Mouse (Mus musculus): ENCODE results near the gene Tardbp. TPM values are rescaled to one million over a fixed set of nuclear protein-coding genes. Genes with fewer than 3 reads are reported as not detected.

The Tardbp gene
- 438 and 625 TPM in 2 replicates for polyA plus RNA-seq (2012; rRNA removed)

DNA sequence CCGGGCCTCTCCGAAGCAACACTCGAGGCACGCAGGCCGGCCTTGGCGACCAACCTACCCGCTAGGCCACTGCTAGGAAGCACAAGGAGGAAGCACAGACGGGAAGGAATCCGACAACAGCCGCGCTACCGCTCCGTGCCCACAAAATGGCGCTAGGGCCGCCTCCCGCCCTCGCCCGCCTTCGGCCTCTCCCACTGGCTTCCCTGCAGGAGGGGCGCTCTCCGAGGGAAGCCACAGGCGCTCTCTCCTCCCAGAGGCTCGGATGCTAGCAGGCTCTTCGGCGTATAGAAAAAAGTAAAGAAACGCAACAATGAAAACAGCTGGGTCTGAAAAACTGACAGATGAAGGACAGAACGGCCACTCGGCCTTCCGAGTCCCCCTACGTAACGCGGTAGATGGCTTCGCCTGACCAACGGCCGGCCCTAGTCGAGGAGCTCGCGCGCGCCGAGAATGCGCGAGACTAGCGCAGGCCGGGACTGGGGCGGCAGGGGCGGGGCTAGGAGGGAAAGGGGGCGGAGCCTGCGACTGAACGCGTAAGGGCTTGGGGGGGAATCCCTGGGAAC lies at the start of gene Tardbp:
TSS of gene Tardbp (minus strand) at position 397 of the 563 bp plus-strand sequence.
- TF ChIP-seq CTCF (IDR thresholded peaks at IDR 0.05; ENCODE audit: borderline replicate concordance, extremely low read depth, insufficient read depth, insufficient read length) (no peak), POLR2A (IDR thresholded peaks at IDR 0.05; ENCODE audit: borderline replicate concordance, extremely low read depth, insufficient read depth, insufficient read length, poor library complexity, severe bottlenecking) (peak; percentile 92)
- peak; percentile 98 for DNase-seq (ENCODE audit: low read depth)

DNA sequence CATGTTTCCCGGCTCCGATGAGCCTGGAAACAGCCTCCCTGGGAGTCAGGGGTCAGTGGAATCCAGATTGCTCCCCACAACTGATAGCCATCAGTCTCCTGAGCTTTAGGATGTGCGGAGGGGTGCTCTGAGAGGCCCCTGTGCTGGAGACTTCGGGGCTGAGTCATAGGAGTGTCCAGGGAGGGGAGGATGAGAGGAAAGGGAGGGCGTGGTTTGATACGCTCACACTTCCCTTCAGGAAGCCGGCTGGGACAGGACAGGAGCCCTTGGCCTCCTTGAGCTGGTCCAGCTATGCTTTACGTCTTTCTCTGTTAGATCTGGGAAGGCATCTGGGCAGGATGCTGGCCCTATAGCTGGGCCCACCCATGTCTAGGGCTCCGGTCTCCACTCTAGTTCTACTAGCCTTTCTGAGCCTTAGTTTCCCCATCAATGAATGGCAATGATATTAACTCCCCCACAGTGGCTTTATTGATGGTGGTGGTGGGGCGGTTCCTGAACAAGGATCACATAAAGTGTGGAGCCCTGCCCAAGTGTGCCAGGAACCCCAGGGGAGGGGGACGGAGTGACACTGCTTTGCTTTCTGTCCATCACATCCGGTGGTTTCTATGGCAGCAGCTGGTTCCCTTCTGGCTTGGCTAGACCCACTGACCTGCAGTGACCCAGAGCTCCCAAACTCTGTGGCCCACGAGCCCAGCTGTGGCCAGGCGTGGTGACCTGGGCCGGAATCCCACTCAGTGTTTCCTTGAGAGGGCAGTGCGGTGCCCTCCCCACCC lies 49.6 kb upstream of the Tardbp start:
- no peak for TF ChIP-seq POLR2A (IDR thresholded peaks at IDR 0.05; ENCODE audit: borderline replicate concordance, extremely low read depth, insufficient read depth, insufficient read length, poor library complexity, severe bottlenecking)
- no peak for TF ChIP-seq CTCF (IDR thresholded peaks at IDR 0.05; ENCODE audit: borderline replicate concordance, extremely low read depth, insufficient read depth, insufficient read length)
- DNase-seq (ENCODE audit: low read depth): no peak

DNA sequence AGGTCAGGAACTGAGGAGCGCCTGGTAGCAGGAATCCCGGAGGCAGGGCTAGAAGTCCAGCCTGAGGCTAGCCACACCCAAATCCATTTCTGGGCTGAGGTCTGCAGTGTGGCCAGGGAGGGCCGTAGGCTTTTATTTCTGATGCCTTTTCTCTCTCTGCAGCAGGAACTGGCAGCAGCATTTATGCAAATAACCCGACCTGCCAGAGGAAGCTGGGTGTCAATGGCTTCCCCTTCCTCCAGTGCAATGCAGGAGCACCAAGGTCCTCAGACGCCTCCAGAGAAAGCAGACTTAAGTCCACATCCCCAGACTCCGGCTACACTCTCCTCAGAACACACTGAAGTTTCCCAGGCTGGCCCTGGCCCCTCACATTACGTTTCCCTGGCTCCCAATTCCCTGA lies 48.2 kb upstream of the Tardbp start:
- no peak for DNase-seq (ENCODE audit: low read depth)
- TF ChIP-seq CTCF (IDR thresholded peaks at IDR 0.05; ENCODE audit: borderline replicate concordance, extremely low read depth, insufficient read depth, insufficient read length): no peak
- no peak for TF ChIP-seq POLR2A (IDR thresholded peaks at IDR 0.05; ENCODE audit: borderline replicate concordance, extremely low read depth, insufficient read depth, insufficient read length, poor library complexity, severe bottlenecking)

DNA sequence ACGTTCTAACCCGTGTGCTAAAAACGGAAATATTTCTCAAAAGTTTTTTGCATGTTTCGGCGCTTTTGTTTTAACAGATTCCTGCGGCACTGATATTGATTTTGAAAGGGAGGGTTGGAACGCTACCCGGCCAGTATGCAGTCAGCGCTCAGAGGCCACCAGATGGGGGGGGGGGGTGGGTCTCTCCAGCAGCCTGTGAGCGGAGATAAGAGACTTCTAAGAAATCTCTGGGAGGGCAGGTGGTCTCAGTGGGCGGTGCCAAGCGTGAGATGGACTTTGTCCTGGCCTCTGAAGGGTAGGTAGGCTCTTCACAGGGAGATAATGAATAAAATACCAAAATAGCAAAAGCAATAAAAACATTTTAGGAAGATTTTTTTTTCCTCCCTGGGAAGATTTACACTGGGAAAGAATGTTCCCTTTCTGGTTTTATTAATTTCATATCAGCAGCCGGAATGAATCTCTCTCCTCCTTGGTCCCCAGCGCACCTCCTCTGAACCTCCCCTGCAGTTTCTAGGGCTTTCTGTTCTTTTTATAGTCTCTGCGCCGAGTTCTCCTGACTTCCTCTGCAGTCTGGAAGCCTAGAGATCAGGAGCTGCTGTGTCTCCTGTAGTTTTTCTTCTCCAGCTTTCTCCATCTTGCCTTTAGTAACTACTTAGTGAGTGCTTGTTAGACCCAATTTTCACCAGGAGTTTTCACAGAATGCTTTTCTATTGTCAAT lies 44.6 kb upstream of the Tardbp start:
- no peak for DNase-seq (ENCODE audit: low read depth)
- TF ChIP-seq CTCF (IDR thresholded peaks at IDR 0.05; ENCODE audit: borderline replicate concordance, extremely low read depth, insufficient read depth, insufficient read length): no peak
- TF ChIP-seq POLR2A (IDR thresholded peaks at IDR 0.05; ENCODE audit: borderline replicate concordance, extremely low read depth, insufficient read depth, insufficient read length, poor library complexity, severe bottlenecking): no peak

DNA sequence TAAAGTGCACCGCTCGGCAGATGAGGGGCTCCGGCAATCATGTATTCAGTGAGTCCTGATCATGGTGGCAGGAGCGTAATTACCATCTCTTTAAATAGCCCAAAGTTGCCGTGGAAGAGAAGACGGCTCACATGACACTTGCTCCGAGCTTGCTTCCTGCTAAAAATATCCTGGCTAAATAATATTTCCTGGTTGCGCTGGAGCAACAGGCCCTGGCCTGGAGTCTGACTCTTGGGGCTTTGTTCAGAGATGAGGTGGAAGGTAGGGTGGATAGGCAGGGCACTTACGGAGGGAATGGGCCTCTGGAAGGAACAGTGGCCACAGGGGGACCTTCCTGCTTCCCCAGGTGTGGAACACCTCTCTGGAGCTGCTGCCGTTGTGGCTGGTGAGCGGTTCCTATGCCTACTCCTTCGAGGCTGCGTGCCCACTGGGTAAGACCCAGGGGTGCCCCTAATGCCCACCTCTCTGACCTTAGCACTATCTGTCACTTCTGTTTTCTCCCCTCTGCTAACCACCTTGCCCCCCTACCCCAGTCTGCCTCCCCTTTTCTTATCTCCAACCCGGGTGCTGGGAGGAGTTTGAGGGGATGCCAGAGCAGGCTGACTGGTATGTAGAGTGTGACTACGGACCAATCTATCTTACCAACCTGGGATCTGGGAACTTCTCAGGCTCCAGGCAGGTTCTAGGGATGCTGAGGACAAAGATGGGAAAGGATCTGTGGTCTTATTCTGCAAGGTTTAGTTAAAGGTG lies 40.4 kb upstream of the Tardbp start:
- no peak for DNase-seq (ENCODE audit: low read depth)
- no peak for TF ChIP-seq POLR2A (IDR thresholded peaks at IDR 0.05; ENCODE audit: borderline replicate concordance, extremely low read depth, insufficient read depth, insufficient read length, poor library complexity, severe bottlenecking)
- no peak for TF ChIP-seq CTCF (IDR thresholded peaks at IDR 0.05; ENCODE audit: borderline replicate concordance, extremely low read depth, insufficient read depth, insufficient read length)

DNA sequence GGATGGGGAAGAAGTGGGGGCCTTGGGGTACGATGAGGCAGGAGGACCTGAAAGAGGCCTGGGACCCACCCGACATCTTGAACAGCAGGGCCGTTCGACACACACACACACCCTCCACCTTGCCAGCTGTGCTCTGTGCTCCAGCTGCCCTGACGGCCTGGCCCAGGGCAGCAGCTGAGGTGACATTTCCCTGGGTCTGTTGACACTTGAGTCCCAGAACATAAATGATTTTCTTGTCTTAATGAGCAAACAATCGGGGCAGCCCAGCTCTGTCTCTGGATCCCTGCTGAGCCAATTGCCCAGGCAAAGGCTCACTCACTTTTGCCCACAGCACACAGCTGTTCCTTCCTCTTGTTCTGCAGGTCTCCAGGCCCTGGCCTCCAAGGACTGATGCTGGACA lies 37.2 kb upstream of the Tardbp start:
- TF ChIP-seq POLR2A (IDR thresholded peaks at IDR 0.05; ENCODE audit: borderline replicate concordance, extremely low read depth, insufficient read depth, insufficient read length, poor library complexity, severe bottlenecking): no peak
- TF ChIP-seq CTCF (IDR thresholded peaks at IDR 0.05; ENCODE audit: borderline replicate concordance, extremely low read depth, insufficient read depth, insufficient read length): no peak
- DNase-seq (ENCODE audit: low read depth): no peak

DNA sequence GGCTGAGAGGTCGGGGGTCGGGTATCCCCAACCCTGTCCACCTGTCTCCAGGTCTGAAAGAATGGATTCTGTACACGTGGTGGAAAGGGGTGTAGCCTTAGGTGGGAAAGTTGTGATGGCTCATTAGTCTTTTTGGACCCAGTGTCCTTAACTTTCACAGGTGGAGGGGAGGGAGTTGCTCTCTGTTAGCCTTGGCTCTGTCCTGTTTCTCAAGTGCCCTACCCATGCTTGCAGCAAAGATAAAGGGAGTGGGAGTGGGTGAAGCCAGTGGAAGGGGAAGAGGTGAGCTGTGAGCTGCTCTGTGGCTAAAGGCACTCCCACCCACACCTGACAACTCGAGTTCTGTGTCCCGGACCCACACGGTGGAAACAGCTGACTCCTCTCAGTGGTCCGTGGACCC lies 36.5 kb upstream of the Tardbp start:
- no peak for DNase-seq (ENCODE audit: low read depth)
- no peak for TF ChIP-seq POLR2A (IDR thresholded peaks at IDR 0.05; ENCODE audit: borderline replicate concordance, extremely low read depth, insufficient read depth, insufficient read length, poor library complexity, severe bottlenecking)
- no peak for TF ChIP-seq CTCF (IDR thresholded peaks at IDR 0.05; ENCODE audit: borderline replicate concordance, extremely low read depth, insufficient read depth, insufficient read length)

DNA sequence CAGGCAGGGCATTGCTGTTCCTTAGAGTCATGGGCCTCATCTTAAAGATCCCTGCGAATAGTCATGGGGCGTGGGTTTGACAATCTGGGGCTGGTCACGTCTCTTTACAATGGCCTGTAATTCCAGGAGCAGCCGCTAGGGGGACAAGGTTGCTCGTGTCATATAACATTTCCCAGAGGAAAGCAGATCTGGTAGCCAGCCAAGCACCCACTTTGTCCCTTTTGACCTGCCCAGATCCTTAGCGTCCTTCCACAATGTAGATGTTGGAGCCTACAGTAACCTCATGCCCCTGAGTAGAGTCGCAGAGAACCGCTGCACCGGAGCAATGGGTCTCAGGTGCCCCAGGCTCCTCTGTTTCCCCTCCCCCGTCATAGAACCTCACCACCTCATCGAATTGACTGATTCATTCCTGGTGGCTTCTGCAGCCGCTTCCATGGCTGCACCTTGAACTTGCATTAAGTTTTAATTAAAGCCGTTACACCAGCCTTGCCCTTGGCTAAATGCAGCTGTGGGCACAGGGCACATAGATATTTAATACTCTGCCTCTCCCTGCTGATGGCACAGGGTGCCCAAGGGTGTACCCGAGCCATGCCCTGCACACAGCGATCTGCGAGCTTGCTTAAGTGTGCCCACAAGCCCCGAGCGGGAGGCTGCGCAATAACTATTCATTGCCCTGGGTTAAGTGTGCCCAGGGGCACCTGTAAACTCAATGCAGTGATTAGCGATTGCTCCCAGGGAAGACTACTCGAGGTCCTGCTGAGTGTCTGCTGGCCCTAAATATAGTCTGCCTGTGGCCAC lies 35.5 kb upstream of the Tardbp start:
- TF ChIP-seq CTCF (IDR thresholded peaks at IDR 0.05; ENCODE audit: borderline replicate concordance, extremely low read depth, insufficient read depth, insufficient read length): peak; percentile 92
- TF ChIP-seq POLR2A (IDR thresholded peaks at IDR 0.05; ENCODE audit: borderline replicate concordance, extremely low read depth, insufficient read depth, insufficient read length, poor library complexity, severe bottlenecking): no peak
- DNase-seq (ENCODE audit: low read depth): peak; percentile 71

DNA sequence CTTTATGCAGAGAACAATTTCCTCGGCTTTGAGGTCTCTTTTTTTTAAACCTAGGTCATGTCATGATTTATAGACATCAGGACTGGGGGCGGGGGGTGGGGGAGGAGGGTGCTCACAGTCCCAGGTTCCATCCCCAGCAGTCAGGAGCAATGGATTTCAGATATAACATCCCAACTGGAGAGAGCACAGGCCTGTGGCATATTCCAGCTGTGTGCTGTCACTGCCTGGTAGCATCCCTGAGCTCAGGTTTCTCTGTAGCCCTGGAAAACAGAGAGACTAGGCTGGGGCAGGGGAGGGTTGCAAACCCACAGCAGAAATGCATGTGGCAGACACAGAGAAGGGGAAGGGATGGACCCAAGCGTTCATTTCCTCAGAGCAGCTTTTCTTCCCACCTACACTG lies 33.4 kb upstream of the Tardbp start:
- DNase-seq (ENCODE audit: low read depth): no peak
- TF ChIP-seq CTCF (IDR thresholded peaks at IDR 0.05; ENCODE audit: borderline replicate concordance, extremely low read depth, insufficient read depth, insufficient read length): no peak
- TF ChIP-seq POLR2A (IDR thresholded peaks at IDR 0.05; ENCODE audit: borderline replicate concordance, extremely low read depth, insufficient read depth, insufficient read length, poor library complexity, severe bottlenecking): no peak

DNA sequence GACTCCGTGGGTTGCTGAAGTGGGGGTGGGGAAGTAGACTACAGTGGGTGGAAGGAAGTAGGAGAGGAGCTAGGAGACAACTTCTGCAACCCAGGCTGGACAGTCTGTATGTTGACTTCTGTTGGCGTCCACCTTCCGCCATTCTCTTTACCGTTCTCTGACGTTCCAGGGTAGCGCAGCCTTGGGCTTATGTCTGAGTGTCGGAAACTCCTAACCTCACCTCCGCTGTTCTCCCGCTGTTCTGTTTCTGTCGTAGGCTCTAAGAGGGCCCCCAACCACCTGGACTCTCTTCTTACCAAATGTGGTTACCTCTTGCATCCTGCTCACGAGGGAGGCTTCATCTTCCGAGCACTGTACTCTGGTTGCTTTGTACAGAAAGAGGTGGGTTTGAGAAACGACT lies 31.0 kb upstream of the Tardbp start:
- TF ChIP-seq CTCF (IDR thresholded peaks at IDR 0.05; ENCODE audit: borderline replicate concordance, extremely low read depth, insufficient read depth, insufficient read length) (no peak), POLR2A (IDR thresholded peaks at IDR 0.05; ENCODE audit: borderline replicate concordance, extremely low read depth, insufficient read depth, insufficient read length, poor library complexity, severe bottlenecking) (no peak)
- DNase-seq (ENCODE audit: low read depth): no peak

All from brain, embryonic 14.5 days (tissue).